Mouse (Mus musculus) MEL (cell line): ENCODE measurements around the gene Rlf. TPM values are rescaled to one million over a fixed set of nuclear protein-coding genes. Genes with fewer than 3 reads are reported as not detected.

Experiments used
- DNase-seq: peaks from one replicate; pipeline ENCODE4 v3.0.0; 2011; ENCODE audit warnings: low read depth, low spot score
- H3K27ac ChIP-seq: 2 replicates; pipeline ENCODE4 v1.5.1; 2012; ENCODE audit warnings: low read depth, mild to moderate bottlenecking, control low read depth, low read length, moderate library complexity; ENCODE audit not compliant: control insufficient read depth
- H3K27me3 ChIP-seq, 2 experiments: fragments of 150-350 bp in 1 of 2; sonication (generic) in 1 of 2; 2 replicates each; pipeline ENCODE4 v1.6.1; 2012; ENCODE audit warnings: low read length in 2 of 2, mild to moderate bottlenecking in 2 of 2, improper control_type of control experiment in 1 of 2, moderate library complexity in 1 of 2; ENCODE audit not compliant: insufficient read depth in 2 of 2, control insufficient read depth in 1 of 2
- H3K36me3 ChIP-seq, 2 experiments: 2 replicates each; pipeline ENCODE4 v1.6.1; 2012 to 2014; ENCODE audit warnings: low read length in 2 of 2, improper control_type of control experiment in 1 of 2, inconsistent platforms in 1 of 2, mild to moderate bottlenecking in 1 of 2; ENCODE audit not compliant: insufficient read depth in 2 of 2, control insufficient read depth in 1 of 2
- H3K4me1 ChIP-seq, 2 experiments: fragments of 150-350 bp in 1 of 2; sonication (generic) in 1 of 2; 2 replicates each; pipeline ENCODE4 v1.6.1; 2012; ENCODE audit warnings: low read length in 2 of 2, improper control_type of control experiment in 1 of 2, mild to moderate bottlenecking in 1 of 2; ENCODE audit not compliant: insufficient read depth in 2 of 2, control insufficient read depth in 1 of 2
- H3K4me3 ChIP-seq, 2 experiments: fragments of 150-350 bp in 1 of 2; sonication (generic) in 1 of 2; 2 replicates each; pipeline ENCODE4 v1.5.1; 2012; ENCODE audit warnings: low read depth in 2 of 2, low read length in 2 of 2, mild to moderate bottlenecking in 2 of 2, moderate library complexity in 2 of 2, control low read depth in 1 of 2, improper control_type of control experiment in 1 of 2; ENCODE audit not compliant: control insufficient read depth in 1 of 2, insufficient read depth in 1 of 2
- H3K79me2 ChIP-seq: 2 replicates; pipeline ENCODE4 v1.6.1; 2012; ENCODE audit warnings: mild to moderate bottlenecking, low read length, moderate library complexity; ENCODE audit not compliant: control insufficient read depth, poor library complexity, insufficient read depth
- H3K9ac ChIP-seq: 2 replicates; pipeline ENCODE4 v1.6.1; 2012; ENCODE audit warnings: low read depth, mild to moderate bottlenecking, control low read depth, low read length, moderate library complexity; ENCODE audit not compliant: control insufficient read depth, poor library complexity, severe bottlenecking
- H3K9me3 ChIP-seq: fragments of 150-350 bp; sonication (generic); replicated peaks from 2 replicates; pipeline ENCODE4 v1.6.1; 2012; ENCODE audit warnings: mild to moderate bottlenecking, low read length, improper control_type of control experiment, moderate library complexity; ENCODE audit not compliant: insufficient read depth
- E2F4 ChIP-seq: IDR thresholded peaks from 2 replicates; pipeline ENCODE4 v1.6.1; 2011; ENCODE audit warnings: low read depth, low read length, improper control_type of control experiment, borderline replicate concordance
- ELF1 ChIP-seq: IDR thresholded peaks from 2 replicates; pipeline ENCODE4 v1.6.1; 2014; ENCODE audit warnings: low read depth, mild to moderate bottlenecking, inconsistent platforms, low read length, improper control_type of control experiment, moderate library complexity
- EP300 ChIP-seq, 2 experiments: IDR thresholded peaks; 2 replicates each; pipeline ENCODE4 v1.6.1; 2011; ENCODE audit warnings: improper control_type of control experiment in 2 of 2, low read length in 2 of 2, low read depth in 1 of 2, mild to moderate bottlenecking in 1 of 2
- ETS1 ChIP-seq: IDR thresholded peaks from 2 replicates; pipeline ENCODE4 v1.6.1; 2012; ENCODE audit warnings: low read depth, mild to moderate bottlenecking, inconsistent platforms, low read length, improper control_type of control experiment, moderate library complexity
- HCFC1 ChIP-seq: IDR thresholded peaks from 2 replicates; pipeline ENCODE4 v1.6.1; 2012; ENCODE audit warnings: low read depth, mild to moderate bottlenecking, inconsistent platforms, low read length, improper control_type of control experiment, moderate library complexity
- MAFK ChIP-seq: IDR thresholded peaks from 2 replicates; pipeline ENCODE4 v1.6.1; 2011; ENCODE audit warnings: low read depth, mild to moderate bottlenecking, low read length, improper control_type of control experiment, borderline replicate concordance
- MAX ChIP-seq: IDR thresholded peaks from 2 replicates; pipeline ENCODE4 v1.6.1; 2011; ENCODE audit warnings: low read length, improper control_type of control experiment
- MEF2A ChIP-seq: IDR thresholded peaks from 2 replicates; pipeline ENCODE4 v1.6.1; 2014; ENCODE audit warnings: low read depth, mild to moderate bottlenecking, inconsistent platforms, low read length, improper control_type of control experiment; ENCODE audit not compliant: poor library complexity, insufficient replicate concordance, severe bottlenecking; ENCODE audit errors: extremely low read depth
- MXI1 ChIP-seq: IDR thresholded peaks from 2 replicates; pipeline ENCODE4 v1.6.1; 2011; ENCODE audit warnings: mild to moderate bottlenecking, low read depth, low read length, improper control_type of control experiment
- MYB ChIP-seq: IDR thresholded peaks from 2 replicates; pipeline ENCODE4 v1.6.1; 2011; ENCODE audit warnings: mild to moderate bottlenecking, low read depth, low read length, improper control_type of control experiment
- NRF1 ChIP-seq: IDR thresholded peaks from 2 replicates; pipeline ENCODE4 v1.6.1; 2014; ENCODE audit warnings: low read depth, mild to moderate bottlenecking, inconsistent platforms, low read length, improper control_type of control experiment, moderate library complexity; ENCODE audit not compliant: poor library complexity, insufficient read depth, severe bottlenecking
- POLR2AphosphoS2 ChIP-seq: IDR thresholded peaks from 2 replicates; pipeline ENCODE4 v1.6.1; 2011; ENCODE audit warnings: low read length, improper control_type of control experiment
- RAD21 ChIP-seq: IDR thresholded peaks from 2 replicates; pipeline ENCODE4 v1.6.1; 2011; ENCODE audit warnings: mild to moderate bottlenecking, low read depth, low read length, improper control_type of control experiment
- SIN3A ChIP-seq: IDR thresholded peaks from 2 replicates; pipeline ENCODE4 v1.6.1; 2012; ENCODE audit warnings: low read length, improper control_type of control experiment, inconsistent platforms
- TAL1 ChIP-seq: IDR thresholded peaks from 2 replicates; pipeline ENCODE4 v1.6.1; 2012; ENCODE audit warnings: mild to moderate bottlenecking, inconsistent platforms, low read length, moderate library complexity, mixed read lengths
- TBP ChIP-seq: IDR thresholded peaks from 2 replicates; pipeline ENCODE4 v1.8.0; 2011; ENCODE audit warnings: low read depth, low read length, improper control_type of control experiment
- TCF12 ChIP-seq: IDR thresholded peaks from 2 replicates; pipeline ENCODE4 v1.6.1; 2014; ENCODE audit warnings: low read depth, mild to moderate bottlenecking, inconsistent platforms, low read length, improper control_type of control experiment, moderate library complexity
- ZNF384 ChIP-seq: IDR thresholded peaks from 2 replicates; pipeline ENCODE4 v1.6.1; 2012; ENCODE audit warnings: low read depth, mild to moderate bottlenecking, inconsistent platforms, low read length, improper control_type of control experiment
- polyA plus RNA-seq, 2 experiments: library from polyadenylated mRNA; stranded (reverse) in 1 of 2; unstranded in 1 of 2; fragments of >175 nt in 1 of 2; fragments of >200 nt in 1 of 2; gene quantifications; 2 replicates each; pipeline versions ENCODE4 v1.2.1 to v1.2.4; 2012; ENCODE audit warnings: low replicate concordance in 2 of 2, low read depth in 1 of 2; ENCODE audit not compliant: insufficient read length in 2 of 2, insufficient read depth in 1 of 2, missing spikeins in 1 of 2
- total RNA-seq: library from RNA; depleted of rRNA; stranded (reverse); fragments of 300-350 nt; gene quantifications from 2 replicates; pipeline ENCODE4 v1.2.3, GENCODE M21; 2012

The Rlf gene
- total and polyA plus RNA-seq, 3 experiments: 14.1 to 54.0 (median 17.3) TPM

DNA sequence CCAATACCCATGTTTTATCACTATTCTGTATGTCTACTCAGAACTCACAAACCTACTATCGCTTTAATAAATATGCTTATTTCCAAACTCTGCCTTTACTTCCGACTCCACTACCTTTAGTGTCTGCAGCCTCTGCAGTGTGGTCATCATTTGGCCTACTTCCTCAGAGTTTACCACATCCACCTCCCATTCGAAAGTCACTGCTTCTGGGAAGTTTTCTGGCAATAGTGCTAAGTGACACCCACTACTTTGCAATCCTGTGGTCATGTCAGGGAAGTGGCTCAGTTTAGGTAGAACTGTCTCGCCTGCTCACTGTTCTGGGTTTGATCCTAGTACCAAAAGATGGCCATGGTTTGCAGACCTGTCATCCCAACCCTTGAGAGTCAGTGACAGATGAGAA is 17.9 kb downstream of the Rlf start:
- Histone ChIP-seq H3K79me2 (peaks cover 47% of the 10 kb centered on the region), H3K9me3 (no peaks in the 10 kb centered on the region), H3K27ac (no peak overlapping the region), H3K27me3 (no peaks in the 10 kb centered on the region), H3K4me3 (no peak overlapping the region), H3K4me1 (peaks cover 2% of the 10 kb centered on the region in 2 experiments; a peak in 2 of 4 replicates), H3K9ac (no peak overlapping the region), H3K36me3 (peaks cover 5 to 6% of the 10 kb centered on the region in 2 experiments)
- DNase-seq: no peak
- TF ChIP-seq MYB: no peak
- TF ChIP-seq MAX: no peak
- no peak for TF ChIP-seq RAD21
- TF ChIP-seq MAFK: no peak
- no peak for TF ChIP-seq E2F4

- peaks cover 0 to 2% of the 10 kb centered on the region in 2 experiments; a peak in 1 of 4 replicates for H3K4me1 ChIP-seq
- H3K9ac ChIP-seq: no peak overlapping the region
- no peaks in the 10 kb centered on the region for H3K27me3 ChIP-seq
- TF ChIP-seq SIN3A (peak; percentile 46; the same call in 1 of the 2 replicates), MAFK (no peak), MXI1 (no peak), EP300 (IDR thresholded peaks at IDR 0.05; ENCODE audit: low read depth in 1 of 2, low read length in 2 of 2) (0 out of 4 replicates have a peak, but pooled peaks of 1 of the 2 experiments have one; percentile 24), ZNF384 (peak; percentile 94), ETS1 (0 out of 2 replicates have a peak, but pooled peaks have one; percentile 23), TCF12 (no peak), MEF2A (no peak)
- peaks cover 41% of the 10 kb centered on the region for H3K79me2 ChIP-seq
- DNase-seq: peak; percentile 79
- no peak overlapping the region for H3K27ac ChIP-seq
- no peaks in the 10 kb centered on the region for H3K9me3 ChIP-seq
- no peak overlapping the region for H3K4me3 ChIP-seq
- H3K36me3 ChIP-seq: peaks cover 5 to 8% of the 10 kb centered on the region in 2 experiments
These were observed 18.7 kb downstream of the Rlf start for GRCm38 (mm10) chr4:121196205-121196604.

DNA sequence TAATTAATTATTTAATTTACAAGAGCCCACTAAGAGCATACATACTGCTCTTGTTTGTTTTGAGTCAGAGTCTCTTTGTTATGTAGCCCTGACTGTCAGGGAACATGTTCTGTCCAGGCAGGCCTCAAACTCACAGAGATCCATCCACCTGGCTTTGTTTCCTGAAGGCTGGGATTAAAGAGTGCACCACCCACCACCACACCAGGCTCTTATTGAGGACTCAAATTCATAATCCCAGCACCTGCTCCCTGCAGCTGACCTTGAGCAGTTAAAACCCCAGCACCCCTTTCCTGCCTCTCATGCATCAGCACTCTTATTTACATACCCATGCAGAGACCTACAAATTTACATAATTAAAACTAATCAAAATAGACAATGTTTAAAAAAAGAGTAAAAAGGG is 20.1 kb downstream of the Rlf start:
- H3K27me3 ChIP-seq: no peaks in the 10 kb centered on the region
- H3K9me3 ChIP-seq: no peaks in the 10 kb centered on the region
- peaks cover 5 to 9% of the 10 kb centered on the region in 2 experiments for H3K36me3 ChIP-seq
- H3K9ac ChIP-seq: no peak overlapping the region
- H3K27ac ChIP-seq: no peak overlapping the region
- DNase-seq: no peak
- TF ChIP-seq HCFC1 (no peak), TAL1 (no peak), POLR2AphosphoS2 (no peak), TBP (no peak), MYB (no peak), MAX (no peak), ETS1 (no peak), ELF1 (no peak), NRF1 (no peak)
- no peaks in the 10 kb centered on the region; a peak in 1 of 4 replicates for H3K4me1 ChIP-seq
- H3K4me3 ChIP-seq: no peak overlapping the region
- H3K79me2 ChIP-seq: peaks cover 32% of the 10 kb centered on the region
